Comparison of ENCODE assay signal across 16 mouse cellular contexts in genomic region chr5:74136377-74136776, GRCm38 (mm10). TPM values are rescaled to one million over a fixed set of nuclear protein-coding genes. Genes with fewer than 3 reads are reported as not detected.
DNase-seq lines count a peak whose midpoint lies in the region; ATAC-seq lines count a peak whose summit lies in the region.
"Had no signal": no experiment of that assay in that cellular context is flagged by ENCODE, and none has a peak within 500 bp of the region (broad histone marks: within the 10 kb centered on the region; RNA-seq: fewer than 3 reads in every experiment).

No protein-coding gene starts in this region.

- peak; percentile 87 for ATAC-seq in intestine, embryonic 16.5 days
- ATAC-seq in stomach, embryonic 14.5 days (ENCODE audit: insufficient number of reproducible peaks, insufficient read depth, low FRiP score, low read depth), result peak; percentile 68
- ATAC-seq in forebrain, embryonic 14.5 days, result no peak
- ATAC-seq: activated CD4-positive, CD25-positive, alpha-beta regulatory T cell, adult 4 months; CD4-positive, CD25-positive, alpha-beta regulatory T cell, adult 4 months; midbrain, embryonic 15.5 days had no signal

- no peaks in the 10 kb centered on the region for H3K36me3 ChIP-seq in intestine, embryonic 16.5 days (ENCODE audit: control insufficient read depth, insufficient read depth, low read length)
- H3K36me3 ChIP-seq in stomach, embryonic 14.5 days (ENCODE audit: control insufficient read depth, insufficient read depth, low read length), result no peaks in the 10 kb centered on the region
- no peaks in the 10 kb centered on the region for H3K36me3 ChIP-seq in forebrain, embryonic 14.5 days (ENCODE audit: control insufficient read depth, insufficient read depth, low read length)
- H3K36me3 ChIP-seq: forebrain, embryonic 10.5 days; liver, embryonic 15.5 days; midbrain, embryonic 15.5 days; neural tube, embryonic 12.5 days had no signal

- H3K4me1 ChIP-seq in intestine, embryonic 16.5 days (ENCODE audit: control insufficient read depth, insufficient read depth, low read length), result peaks cover 8% of the 10 kb centered on the region
- 0 out of 2 replicates have a peak, but pooled peaks cover 5% of the 10 kb centered on the region for H3K4me1 ChIP-seq in stomach, embryonic 14.5 days (ENCODE audit: control insufficient read depth, insufficient read depth, low read length)
- H3K4me1 ChIP-seq in forebrain, embryonic 14.5 days (ENCODE audit: control insufficient read depth, insufficient read depth, low read length), result no peaks in the 10 kb centered on the region
- H3K4me1 ChIP-seq: neural tube, embryonic 12.5 days had no signal

- peak; percentile 17 for DNase-seq in kidney, adult 9 months
- no peak for DNase-seq in kidney, adult 18-20 months
- DNase-seq in large intestine, adult 2 months (ENCODE audit: low read depth, low spot score), result peak; percentile 63
- DNase-seq in spleen, postnatal 10 days (ENCODE audit: low spot score in 2 of 2), result no peak
- no peak for DNase-seq in gastrocnemius, postnatal 25 days
- no peak for DNase-seq in forebrain, embryonic 14.5 days (ENCODE audit: low spot score)
- DNase-seq: left cerebral cortex, postnatal 4 days; thymus, postnatal 36 days had no signal

- H3K4me3 ChIP-seq in intestine, embryonic 16.5 days (ENCODE audit: low read length), result no peak overlapping the region
- no peak overlapping the region for H3K4me3 ChIP-seq in stomach, embryonic 14.5 days (ENCODE audit: low read depth, low read length)
- H3K4me3 ChIP-seq in forebrain, embryonic 14.5 days (ENCODE audit: low read depth, low read length), result no peak overlapping the region
- H3K4me3 ChIP-seq: forebrain, embryonic 10.5 days; liver, embryonic 15.5 days; midbrain, embryonic 15.5 days; neural tube, embryonic 12.5 days had no signal

- peak overlapping the region; percentile 26; the same call in 1 of the 2 replicates for H3K4me2 ChIP-seq in intestine, embryonic 16.5 days (ENCODE audit: low read depth, low read length)
- H3K4me2 ChIP-seq in stomach, embryonic 14.5 days (replicated peaks; ENCODE audit: low read depth, low read length), result no peak overlapping the region
- no peak overlapping the region for H3K4me2 ChIP-seq in forebrain, embryonic 14.5 days (ENCODE audit: low read length)
- H3K4me2 ChIP-seq: liver, embryonic 15.5 days; midbrain, embryonic 15.5 days; neural tube, embryonic 12.5 days had no signal

- no peaks in the 10 kb centered on the region for H3K9me3 ChIP-seq in intestine, embryonic 16.5 days (ENCODE audit: control insufficient read depth, low read length)
- no peaks in the 10 kb centered on the region for H3K9me3 ChIP-seq in stomach, embryonic 14.5 days (ENCODE audit: control insufficient read depth, low read depth, low read length)
- no peaks in the 10 kb centered on the region for H3K9me3 ChIP-seq in forebrain, embryonic 14.5 days (replicated peaks; ENCODE audit: control insufficient read depth, low read length)
- H3K9me3 ChIP-seq: liver, embryonic 15.5 days; midbrain, embryonic 15.5 days; neural tube, embryonic 12.5 days had no signal

- no peaks in the 10 kb centered on the region for H3K27me3 ChIP-seq in intestine, embryonic 16.5 days (replicated peaks; ENCODE audit: control insufficient read depth, insufficient read depth, low read length)
- no peaks in the 10 kb centered on the region for H3K27me3 ChIP-seq in stomach, embryonic 14.5 days (ENCODE audit: control insufficient read depth, insufficient read depth, low read length)
- no peaks in the 10 kb centered on the region for H3K27me3 ChIP-seq in forebrain, embryonic 14.5 days (replicated peaks; ENCODE audit: control insufficient read depth, insufficient read depth, low read length)
- H3K27me3 ChIP-seq: liver, embryonic 15.5 days; midbrain, embryonic 15.5 days; neural tube, embryonic 12.5 days had no signal

- WGBS in intestine, embryonic 16.5 days, result 54% methylated on average over 5 of the region's 5 CpGs
- 15% methylated on average over 5 of the region's 5 CpGs for WGBS in large intestine, adult 2 months
- 46% methylated on average over 5 of the region's 5 CpGs for WGBS in stomach, embryonic 14.5 days
- 77% methylated on average over 5 of the region's 5 CpGs for WGBS in forebrain, embryonic 14.5 days

- peak overlapping the region; percentile 62; the same call in 1 of the 2 replicates for H3K27ac ChIP-seq in intestine, embryonic 16.5 days (ENCODE audit: low read length)
- H3K27ac ChIP-seq in stomach, embryonic 14.5 days (ENCODE audit: low read length), result peak overlapping the region; percentile 16; the same call in 1 of the 2 replicates
- H3K27ac ChIP-seq in forebrain, embryonic 14.5 days (ENCODE audit: low read depth, low read length), result no peak overlapping the region
- H3K27ac ChIP-seq: forebrain, embryonic 10.5 days; liver, embryonic 15.5 days; midbrain, embryonic 15.5 days; neural tube, embryonic 12.5 days had no signal

- H3K9ac ChIP-seq in intestine, embryonic 16.5 days (ENCODE audit: low read depth, low read length), result no peak overlapping the region
- no peak overlapping the region for H3K9ac ChIP-seq in stomach, embryonic 14.5 days (replicated peaks; ENCODE audit: low read depth, low read length)
- no peak overlapping the region for H3K9ac ChIP-seq in forebrain, embryonic 14.5 days (ENCODE audit: low read length)
- H3K9ac ChIP-seq: liver, embryonic 15.5 days; midbrain, embryonic 15.5 days; neural tube, embryonic 12.5 days had no signal

RNA-seq across cellular contexts. Expression of gene Rasl11b, which starts 58.7 kb away (rescaled TPM):
- 31.5 and 37.6 TPM in 2 replicates for polyA plus RNA-seq in intestine, embryonic 16.5 days (2015; fragmentation: Nextera tagmentation; extraction: Ambion mirVana)
- 7.3 and 7.9 TPM in 2 replicates for polyA plus RNA-seq in large intestine, adult 2 months (2012; rRNA removed)
- 51.2 and 52.0 TPM in 2 replicates for polyA plus RNA-seq in stomach, embryonic 14.5 days (2014; fragmentation: Nextera tagmentation; extraction: Ambion mirVana)
- total RNA-seq in gastrocnemius, postnatal 25 days (2021), result 1 to 10 TPM; 2.3 to 2.8 TPM
- 26.6 and 27.4 TPM in 2 replicates for polyA plus RNA-seq in forebrain, embryonic 14.5 days (2014; fragmentation: Nextera tagmentation; extraction: Ambion mirVana)

Comparison
In these comparisons a context has a peak if more than half of its experiments do, and no peak if none do; other contexts are left out.
1. DNase-seq: peak in kidney, adult 9 months (single experiment) and large intestine, adult 2 months (single experiment); none in kidney, adult 18-20 months (single experiment), spleen, postnatal 10 days (0 of 2), gastrocnemius, postnatal 25 days (single experiment) and forebrain, embryonic 14.5 days (single experiment).